Mouse (Mus musculus): ENCODE data around the gene Socs2. TPM values are rescaled to one million over a fixed set of nuclear protein-coding genes. Genes with fewer than 3 reads are reported as not detected.

The Socs2 gene
- total RNA-seq, 2 experiments from 2014 or later: 37.0 to 39.3 TPM

DNA sequence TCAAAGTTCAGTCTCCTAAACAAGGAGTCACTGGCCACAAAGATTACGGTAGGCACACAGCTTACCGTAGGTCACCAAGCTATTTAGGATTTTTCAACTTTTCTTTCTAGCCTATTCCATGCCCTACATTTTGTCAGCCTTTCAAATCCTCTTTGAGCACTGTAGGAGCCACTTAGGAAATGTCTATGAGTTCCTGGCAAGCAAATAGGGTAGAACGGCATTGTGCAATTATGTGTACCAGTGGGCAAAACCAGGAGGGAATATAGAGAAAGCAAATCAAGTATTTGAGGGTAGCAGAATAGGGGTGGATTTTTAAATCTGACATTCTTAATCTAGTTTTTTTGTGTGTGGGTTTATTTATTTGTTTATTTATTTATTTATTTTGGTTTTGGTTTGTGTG lies 2.7 kb upstream of the Socs2 start:
- no peak for DNase-seq

DNA sequence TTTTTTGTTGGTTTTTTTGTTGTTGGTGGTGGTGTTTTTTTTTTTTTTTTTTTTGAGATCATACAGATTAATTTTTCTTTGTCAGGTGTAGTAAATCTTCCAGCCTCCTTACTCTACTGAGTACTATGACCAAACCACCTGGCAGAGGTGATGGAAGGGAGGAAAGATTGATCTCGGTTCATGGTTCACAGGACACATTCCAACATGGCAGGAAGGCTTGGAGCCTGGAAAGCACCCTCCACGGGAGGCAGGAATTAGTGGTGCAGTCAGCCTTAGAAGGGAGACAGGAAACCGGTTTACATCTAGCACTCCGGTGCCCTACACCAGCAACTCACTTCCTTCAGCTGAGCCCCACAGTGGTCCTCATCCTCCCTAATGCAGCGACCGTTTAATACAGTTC lies 1.7 kb upstream of the Socs2 start:
- DNase-seq: no peak

DNA sequence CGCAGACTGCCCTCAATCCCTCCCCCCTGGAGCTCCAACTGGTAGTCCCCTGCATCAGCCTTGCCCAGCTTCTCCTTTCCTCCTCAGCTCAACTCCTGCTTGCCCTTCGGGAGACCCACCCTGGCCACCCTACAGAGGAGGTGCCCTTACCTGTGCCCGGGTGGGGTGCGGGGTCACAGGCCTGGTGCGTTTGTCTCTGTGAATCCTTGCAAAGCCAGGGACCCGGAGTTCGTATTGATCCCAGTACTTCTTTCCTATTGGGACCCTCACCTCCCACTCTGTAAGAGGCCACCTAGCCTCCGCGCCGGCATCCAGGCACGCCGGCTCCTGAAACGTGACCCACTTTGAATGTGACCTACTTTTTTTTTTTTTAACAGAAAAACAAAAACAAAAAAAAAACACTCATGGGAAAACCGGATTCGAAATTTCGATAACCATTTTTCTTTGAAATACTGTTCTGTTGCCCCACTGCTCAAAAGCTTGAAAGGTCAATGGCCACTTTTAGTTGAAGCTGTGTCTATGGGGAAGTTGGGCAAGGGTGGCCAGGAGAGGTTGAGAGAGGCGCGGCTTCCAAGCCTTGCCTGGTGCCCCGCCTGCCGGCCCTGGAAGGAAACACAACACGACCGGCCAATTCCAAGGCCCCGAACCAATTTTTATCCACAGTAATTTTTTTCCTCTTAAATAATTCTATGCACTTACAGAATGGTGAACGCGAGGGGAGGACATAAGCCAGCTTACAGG lies 686 bp upstream of the Socs2 start:
- DNase-seq: peak; percentile 30 to 42

DNA sequence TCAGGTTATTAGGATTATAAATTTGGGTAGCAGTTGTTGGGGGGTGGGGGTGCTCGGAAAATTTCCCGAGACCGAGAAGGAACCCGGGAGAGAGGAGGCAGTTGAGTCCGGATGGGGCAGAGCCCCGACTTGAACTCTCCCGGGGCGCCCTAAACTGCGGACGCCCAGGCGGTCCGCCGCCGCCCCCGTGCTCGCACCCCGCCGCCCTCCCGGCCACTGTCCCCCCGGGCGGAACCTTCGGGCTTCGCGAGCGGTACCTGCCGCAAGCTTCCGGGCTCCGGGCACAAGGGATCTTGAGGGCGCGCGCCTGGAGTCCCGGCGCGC lies 657 bp downstream of the Socs2 start:
- no peak for DNase-seq

DNA sequence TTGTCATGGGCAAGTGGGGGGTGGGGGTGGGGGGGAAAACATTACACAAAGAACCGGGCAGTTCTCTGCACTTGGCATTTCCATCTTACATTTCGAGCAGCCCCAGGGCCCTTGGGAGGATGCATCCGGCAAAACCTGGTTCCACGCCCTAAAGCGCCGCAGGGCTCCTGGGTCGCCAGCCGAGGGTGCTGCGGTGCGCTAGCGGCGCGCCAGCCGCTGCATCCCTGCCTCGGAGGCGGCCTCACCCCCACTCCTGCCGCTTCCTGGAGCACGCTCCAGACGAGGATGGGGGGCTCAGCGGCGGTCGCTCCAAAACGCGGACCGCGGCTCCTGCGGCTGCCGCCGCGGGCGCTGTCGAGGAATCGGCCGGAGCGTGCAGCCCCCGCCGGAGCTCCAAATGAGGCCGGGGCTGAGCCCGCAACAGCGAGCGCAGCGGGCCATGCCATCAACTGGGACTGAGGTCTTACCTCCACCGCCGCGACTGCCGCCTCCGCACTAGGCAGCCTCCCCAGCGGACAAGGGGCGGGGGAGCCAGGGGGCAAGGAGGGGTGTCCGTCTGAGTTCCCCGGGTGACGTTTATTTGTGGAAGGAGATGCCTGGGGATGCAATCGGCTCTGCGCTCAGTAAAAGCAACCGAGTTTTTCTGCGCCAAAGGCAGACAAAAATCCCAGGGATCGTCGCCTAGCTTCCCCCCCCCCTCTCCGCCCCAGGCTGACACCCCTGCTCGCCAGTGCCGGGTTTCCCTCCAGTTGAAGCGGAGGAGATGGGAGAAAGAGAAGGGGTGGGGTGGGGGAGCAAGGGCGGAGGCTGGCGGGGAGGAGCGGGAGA lies 1.2 kb downstream of the Socs2 start:
- peak; percentile 37 to 43 for DNase-seq

DNA sequence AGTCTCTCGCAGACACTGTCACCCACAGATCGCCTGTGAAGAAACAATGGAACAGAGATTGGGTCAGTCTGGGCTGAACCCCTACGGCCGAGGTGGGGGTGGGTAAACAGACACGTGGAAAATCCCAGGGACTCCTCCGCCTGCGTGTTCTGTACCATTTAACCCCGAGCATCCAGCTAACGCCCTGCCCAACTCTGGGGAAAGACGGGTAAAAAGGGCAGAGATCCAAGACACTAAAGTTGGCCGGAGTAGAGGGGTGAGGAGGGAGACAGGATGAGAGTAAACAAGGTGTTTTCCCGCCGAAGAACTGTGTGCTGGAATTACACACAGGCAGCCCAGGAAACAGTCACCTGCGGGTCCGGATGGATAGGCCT lies 1.8 kb downstream of the Socs2 start:
- peak in 1 of 2 experiments; percentile 10 for DNase-seq

DNA sequence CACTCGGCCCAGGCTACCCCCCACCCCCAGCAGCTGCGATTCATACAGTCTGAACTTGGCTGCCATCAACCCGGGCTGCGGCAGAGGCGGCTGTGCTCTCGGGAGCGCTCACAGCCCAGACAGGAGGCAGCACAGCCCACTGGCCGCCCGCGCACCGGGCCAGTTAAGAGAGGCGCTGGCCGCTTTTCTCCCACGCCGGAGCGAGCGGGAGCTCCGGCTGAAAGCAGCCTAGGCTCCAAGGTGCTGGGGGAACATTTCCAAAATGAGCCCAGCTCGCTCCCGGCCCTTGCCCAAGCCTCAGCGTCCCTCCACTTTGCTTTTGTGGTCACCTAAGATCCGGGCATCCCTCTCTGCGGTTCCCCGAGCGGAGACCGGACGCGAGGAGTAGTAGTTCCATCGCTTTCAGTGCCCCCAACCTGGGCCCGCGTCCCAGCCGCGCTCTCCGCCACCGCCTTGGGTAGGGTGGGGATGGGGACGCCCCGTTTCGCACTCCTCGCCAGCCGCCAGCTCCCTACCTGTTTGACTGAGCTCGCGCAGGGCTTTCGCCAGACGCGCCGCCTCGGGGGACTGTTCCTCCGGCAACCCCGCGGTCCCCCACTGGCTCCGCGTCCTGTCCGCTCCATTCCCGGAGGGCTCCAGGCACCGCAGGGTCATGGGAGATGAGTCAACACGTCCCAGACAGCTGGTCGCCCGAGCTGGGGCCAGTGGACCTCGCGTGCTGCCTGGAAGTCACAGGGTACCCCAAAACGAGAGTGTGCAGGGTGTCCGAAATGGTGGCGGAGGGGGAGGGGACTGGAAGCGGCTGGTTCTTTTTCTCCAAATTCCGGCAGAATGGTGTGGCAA lies 2.4 kb downstream of the Socs2 start:
- DNase-seq: peak in 1 of 2 experiments; percentile 30

DNA sequence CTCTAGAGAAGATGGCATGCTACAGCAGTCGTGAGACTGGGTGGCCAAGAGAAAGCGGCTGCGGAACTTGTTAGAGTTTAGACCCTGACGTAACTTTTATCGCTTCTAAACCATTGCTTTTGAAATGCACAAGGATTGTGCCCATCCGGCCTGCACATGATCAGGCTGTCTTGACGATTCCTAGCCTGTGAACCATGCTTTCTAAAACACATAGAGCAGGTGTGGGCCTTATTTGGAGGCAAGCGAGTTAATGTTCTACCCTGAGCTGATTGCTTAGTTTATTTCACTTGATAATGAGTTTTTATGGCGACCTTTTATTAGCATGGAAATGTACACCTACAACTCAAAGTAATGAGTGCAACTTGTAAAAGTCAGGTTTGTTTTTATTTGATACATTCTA lies 5.8 kb downstream of the Socs2 start:
- no peak for DNase-seq

DNA sequence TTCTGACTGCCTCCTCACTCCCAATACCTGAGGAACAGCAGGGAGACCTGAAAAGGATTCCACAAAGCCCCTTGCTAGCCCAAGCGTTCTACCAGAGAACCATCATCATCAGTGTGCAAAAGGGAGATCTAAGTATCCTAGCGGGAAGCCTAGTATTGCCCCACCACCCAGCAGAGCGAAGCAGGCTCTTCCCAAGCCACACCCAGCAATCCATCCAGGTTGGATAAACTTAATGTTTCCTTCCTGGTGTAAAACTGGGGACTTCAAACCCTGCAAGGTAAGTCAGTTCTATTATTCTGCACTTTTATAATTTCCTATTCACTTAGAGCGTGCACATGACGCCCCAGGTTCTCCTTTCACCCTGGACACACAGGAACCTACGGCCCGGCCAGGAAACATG lies 6.3 kb downstream of the Socs2 start:
- DNase-seq: no peak

DNA sequence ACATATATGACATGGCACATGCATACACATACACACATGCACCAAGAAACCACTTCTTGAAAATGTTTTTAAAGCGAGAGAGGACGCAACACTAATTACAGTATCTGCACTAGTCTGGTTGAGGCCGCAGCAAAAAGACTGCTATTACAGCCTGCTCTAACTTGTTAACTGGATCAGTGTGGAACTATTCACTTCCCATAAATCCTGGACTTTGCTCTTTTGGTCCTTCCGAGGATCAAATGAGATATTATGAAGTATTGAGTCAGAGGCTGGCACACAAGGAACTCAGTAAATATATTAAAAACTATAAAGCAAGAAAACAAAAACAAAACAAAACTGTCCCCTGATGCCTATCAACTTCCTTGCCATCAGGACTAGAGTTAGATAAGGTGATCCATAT lies 6.8 kb downstream of the Socs2 start:
- no peak for DNase-seq

DNA sequence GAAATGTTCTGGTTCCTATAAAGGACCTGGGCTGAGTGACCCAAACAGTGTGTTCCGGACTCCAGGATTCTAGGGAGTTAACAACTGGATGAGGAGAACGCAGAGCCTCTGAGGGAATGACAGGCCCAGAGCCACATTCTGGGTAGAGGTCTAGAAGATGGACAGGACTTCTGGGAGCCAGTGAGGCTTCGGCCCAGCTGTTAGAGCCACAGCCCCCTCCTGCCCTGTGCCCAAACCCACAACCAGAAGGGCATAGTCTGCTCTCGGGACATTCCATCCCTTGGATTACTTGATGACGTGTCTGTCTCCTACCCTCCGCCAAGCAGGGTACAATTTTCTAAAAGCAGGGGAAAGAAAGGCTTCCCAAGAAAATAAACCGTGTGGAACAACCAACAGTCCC lies 7.8 kb downstream of the Socs2 start:
- DNase-seq: no peak

DNA sequence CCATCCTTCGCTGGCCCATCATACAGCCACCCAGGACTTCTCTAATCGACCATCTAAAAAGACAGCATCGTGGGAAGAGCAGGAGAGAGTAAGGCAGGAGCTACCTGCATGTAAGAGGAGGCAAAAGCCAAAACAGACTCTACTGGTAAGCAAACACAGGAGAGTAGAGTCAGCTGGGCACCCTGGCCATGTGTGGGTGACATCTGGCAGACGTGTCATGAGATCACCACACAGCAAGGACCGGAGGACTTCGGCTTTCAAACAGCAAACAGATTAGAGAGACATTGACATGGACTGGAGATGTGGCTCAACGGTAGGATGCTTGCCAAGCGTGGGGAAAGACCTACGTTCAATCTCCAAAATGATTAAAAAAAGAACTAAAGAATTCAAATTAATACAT lies 8.5 kb downstream of the Socs2 start:
- DNase-seq: no peak

DNA sequence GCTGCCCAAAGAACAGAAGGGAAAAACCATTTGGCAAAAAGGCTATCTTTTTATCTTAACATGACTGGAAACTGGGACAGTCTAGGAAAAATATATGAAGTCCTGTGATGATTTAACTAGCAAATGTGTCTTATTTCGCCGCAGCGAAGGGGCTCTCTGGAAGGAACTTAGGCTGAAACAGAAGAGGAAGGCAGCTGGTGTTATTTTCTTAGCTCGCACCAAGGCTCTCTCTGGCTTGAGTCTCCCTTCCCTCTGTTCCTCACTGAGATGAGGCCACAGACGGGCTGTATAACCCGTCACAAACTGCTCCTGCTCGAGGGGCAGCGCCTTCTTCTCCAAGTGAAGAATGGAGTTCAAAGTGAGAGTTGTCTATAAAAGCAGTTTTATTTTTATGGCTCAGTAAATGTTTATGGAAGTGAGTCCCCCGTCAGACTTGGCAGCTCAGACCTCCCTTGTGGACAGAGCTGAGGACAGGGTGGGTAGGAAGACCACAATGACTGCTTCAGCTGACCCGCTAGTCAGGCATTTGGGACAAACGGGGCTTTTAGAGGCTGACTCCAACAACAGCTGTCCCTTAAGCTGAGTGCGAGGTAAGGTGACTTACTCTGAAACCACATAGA lies 9.3 kb downstream of the Socs2 start:
- no peak for DNase-seq

DNA sequence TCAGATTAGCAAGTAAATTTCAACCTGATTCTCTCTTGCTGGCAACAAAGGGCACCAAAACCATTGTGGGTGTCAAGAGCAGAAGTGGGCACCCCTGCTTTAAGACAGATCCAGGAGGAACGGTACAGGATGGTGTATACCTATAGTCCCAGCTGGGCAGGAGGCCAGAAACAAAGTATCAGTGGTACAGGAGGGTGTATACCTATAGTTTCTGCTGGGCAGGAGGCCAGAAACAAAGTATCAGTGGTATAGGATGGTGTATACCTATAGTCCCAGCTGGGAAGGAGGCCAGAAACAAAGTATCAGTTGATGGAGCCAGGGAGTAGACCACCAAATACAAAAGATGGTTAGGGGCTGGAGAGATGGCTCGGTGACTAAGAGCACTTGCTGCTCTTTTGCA lies 12.2 kb downstream of the Socs2 start:
- DNase-seq: no peak

DNA sequence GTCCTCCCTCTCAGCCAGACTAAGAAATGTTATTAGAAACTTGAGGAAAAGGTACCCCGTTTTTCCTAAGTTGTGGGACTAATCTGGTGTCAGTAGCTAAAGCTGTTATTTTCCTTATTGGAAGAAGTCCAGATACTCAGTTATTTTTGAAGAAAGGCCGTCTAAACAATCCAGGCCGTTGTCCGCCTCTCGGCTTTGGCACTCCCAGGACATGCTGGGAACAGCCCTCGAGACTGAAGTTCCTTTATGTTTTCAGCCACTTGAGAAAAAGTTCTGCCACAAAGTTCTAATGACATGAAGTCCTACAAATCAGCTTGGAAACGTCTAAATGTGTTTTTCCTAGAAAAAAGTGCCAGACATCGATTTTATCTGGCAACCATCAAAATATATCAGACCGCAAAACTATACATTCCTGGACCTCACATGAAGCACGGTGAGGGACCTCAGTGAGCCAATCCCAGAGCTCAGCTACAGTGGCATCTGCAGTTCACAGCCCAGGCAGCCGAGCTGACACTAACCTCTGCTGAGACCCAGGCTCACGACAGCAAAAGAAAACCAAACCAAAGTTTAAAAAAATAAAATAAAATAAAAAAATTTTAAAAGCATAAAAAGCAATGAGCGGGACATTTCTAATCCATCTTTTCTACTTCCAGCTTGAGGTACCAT lies 17.2 kb downstream of the Socs2 start:
- DNase-seq: no peak

DNA sequence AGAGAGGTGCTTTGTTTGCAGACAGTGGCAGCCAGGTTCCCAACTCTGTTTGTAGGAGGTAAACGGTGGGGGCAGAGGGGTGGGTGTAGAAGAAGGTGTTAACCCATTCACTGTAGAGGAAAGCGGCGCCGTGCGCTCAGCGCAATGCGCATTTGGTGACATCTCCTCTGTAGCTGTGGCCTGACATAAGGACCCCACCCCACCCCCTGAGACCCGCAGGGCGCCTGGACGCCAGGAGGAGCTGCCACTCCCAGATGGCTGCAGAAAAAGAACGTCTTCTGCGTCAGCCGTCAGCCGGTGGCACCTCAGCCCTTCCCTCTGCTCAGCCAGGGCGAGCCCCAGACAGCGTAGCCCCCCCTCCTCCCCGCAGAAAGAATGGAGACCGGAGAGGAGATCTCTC lies 18.5 kb downstream of the Socs2 start:
- no peak for DNase-seq

DNA sequence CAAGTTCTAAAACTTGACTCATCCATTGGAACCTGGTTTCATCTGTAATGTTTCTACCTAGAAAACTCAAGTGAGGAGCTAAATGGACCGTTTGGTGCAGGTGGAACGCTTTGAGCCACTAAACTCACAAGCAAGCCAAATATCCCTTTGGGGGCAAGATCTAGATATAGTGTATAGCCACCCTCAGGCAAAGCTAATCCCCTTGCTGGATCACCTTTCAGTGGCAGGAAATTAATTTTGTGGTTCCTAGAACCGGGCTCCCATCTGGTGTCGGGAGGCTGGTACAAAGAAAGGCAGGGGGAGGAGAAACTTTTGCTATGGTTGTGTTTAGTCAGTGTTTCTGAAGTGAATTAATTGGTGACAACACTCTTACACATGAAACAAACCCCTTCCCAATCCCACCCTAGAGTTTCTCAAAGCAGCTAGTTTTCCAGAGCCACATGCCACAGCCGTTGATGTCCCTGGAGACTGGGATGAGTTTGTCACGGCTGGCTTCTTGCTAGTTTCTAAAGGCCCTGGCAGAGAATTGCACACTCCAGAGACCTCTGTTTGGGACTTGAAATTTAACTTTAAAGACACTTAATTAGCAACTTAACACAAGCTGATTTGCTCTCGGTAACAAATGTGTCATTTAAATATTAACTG lies 19.7 kb downstream of the Socs2 start:
- no peak for DNase-seq

DNA sequence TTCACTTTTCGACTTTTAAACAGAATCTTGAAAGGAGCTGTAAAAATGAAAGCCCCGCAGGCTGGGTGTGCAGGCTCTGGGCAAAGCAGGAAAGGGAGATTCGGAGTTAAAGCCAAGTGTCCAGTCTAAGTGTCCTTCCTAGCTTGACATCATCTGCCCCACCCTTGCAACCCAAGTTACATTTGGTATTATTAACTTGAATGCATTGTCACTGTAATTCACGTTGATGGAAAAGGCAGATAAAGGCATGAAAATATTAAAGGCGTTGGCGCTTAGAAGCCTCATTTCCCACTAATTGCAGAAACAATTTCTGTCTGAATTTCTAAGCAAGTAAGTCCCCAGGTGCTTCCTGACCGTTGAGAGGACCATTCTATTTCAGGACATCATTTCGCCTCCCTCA lies 20.6 kb downstream of the Socs2 start:
- DNase-seq: no peak

DNA sequence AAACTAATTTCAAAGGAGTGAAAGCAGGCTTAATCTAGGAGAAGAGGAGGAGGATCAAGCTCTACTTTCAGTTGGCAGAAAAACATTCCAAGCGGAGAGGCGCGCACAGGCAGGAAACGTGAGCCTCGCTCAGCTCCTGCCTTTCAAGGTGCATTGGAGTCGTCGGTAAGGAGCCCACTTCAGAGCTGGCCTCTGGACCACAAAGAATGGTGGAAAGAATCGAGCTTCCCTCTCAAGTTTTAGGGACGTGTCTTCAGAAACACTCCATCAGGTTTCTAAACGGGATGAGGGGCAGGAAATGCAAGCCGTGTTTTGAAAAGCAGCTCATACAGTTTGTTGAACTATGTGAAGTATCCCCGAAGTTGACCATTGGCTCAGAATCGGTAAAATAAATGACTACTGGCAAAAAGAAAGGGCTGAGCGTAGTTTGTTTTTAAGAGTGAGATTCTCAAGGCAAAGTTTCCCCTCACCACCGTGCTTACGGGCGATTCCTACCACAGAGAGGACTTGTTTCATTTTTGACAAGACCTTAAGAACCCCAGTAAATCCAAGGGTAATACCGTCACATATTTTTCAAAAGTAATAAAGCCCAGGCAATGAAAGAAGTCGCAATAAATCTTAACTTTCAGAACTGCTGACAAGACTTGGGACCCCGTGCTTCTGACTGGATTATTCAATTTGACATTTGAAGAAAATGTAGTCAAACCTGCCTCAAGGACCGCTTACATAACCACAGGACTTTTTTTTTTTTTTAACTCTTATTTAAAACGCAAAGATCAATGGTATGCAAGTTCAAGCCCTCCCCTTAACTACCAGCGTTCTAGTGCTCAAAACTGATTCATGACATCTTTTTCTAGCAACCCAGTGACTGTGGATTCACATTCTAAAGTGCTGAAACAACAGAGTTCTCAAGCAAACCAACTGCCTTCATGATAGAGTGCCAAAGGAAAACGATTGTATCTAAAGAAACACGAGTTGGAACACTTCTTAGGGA lies 21.9 kb downstream of the Socs2 start:
- DNase-seq: no peak

DNA sequence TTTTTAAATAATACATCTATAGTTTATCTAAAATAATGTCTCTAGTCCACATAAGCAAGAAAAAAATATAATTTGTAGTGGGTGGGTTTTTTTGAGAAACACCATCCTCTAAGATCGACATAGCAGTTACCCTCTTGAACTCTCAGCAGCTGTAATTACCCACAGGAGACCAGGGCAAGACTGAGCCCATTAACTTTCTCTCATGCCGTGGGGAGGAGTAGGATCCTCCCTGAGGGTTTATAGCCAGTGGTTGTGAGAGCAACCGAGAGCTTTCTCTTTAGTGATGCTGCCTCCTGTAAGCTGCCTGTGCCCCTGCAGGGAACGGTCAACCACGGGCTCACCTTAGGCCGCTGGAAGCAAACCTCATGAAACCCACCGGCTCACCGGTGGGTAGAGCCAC lies 24.9 kb downstream of the Socs2 start:
- no peak for DNase-seq

DNA sequence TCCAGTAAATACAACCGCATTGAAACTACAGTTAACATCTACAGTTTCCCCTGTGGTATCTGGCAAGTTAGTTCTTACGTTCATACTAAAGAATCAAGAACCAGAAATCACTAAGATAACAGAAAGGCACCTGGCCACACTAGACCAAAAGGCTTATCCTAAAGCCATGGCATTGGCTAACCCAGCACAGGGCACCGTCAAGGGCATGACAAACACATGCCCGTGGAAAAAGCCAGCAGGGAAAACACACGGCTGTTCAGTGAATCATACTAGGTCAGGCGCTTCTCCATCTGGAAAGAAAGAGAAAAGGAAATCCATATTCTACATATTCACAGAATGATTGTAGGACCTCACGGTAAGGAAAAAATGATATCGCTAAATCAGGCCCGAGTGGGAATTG lies 26.1 kb downstream of the Socs2 start:
- no peak for DNase-seq
